Mouse (Mus musculus) ovary, postnatal 14 days (tissue): ENCODE results near the gene Tpx2.

Source experiments
- DNase-seq: peaks from one replicate; pipeline ENCODE4 v3.0.0; 2022; ENCODE audit warnings: low spot score

Tpx2 gene

GRCm38 (mm10) chr2:152820369-152820768, 27.4 kb upstream of the Tpx2 start:
- DNase-seq, result no peak

DNA sequence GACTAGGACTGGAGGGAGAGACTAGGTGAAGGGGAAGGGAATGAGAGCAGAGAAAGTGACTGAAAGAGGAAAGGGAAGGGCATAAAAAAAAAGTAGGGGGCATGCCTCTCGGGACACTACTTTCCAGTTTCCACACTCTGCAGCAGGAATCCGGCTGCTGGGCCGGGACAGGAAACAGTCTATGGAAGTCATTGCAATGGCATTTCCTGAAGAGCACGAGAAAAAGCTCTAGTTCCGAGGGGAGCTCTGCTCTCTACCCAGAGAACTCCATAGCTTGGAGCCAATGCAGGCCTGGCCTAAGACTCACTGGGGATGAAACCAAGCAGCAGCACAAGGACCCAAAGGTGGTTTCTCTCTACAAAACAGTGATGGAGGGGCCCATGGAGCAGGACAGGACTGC, 26.7 kb upstream of the Tpx2 start:
- no peak for DNase-seq

GRCm38 (mm10) chr2:152821566-152821965, 26.2 kb upstream of the Tpx2 start:
- DNase-seq, result no peak

- DNase-seq, result no peak
Measured at GRCm38 (mm10) chr2:152823770-152824169, 24.0 kb upstream of the Tpx2 start.

- no peak for DNase-seq
Measured at GRCm38 (mm10) chr2:152824438-152825167, 23.2 kb upstream of the Tpx2 start.

DNA sequence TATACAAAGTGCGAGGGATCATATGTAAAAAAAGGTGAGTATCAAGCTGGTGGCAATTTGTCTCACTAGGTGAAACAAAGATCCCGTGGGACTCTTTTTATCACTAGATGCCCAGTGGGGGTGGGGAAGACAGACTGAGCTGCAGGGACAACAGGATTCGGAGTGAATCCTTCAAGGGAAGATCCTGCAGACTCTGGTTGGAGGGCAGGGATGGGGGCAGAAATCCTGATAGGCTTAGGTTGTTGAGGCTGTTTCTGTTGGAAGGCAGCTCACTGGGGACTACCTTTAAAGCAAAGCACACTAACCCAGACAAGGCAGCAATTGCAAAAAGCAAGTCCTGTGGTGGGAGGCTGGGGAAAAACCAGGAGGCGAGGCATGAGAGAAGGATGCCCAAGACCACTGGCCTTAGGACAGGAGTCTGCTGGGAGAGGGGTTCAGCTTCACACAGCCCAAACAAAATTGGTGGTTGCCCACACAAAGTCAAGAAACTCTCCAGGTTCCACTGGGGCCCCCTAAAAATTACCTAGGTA, 22.5 kb upstream of the Tpx2 start:
- DNase-seq, result no peak

- no peak for DNase-seq
Measured at GRCm38 (mm10) chr2:152825713-152826112, 22.1 kb upstream of the Tpx2 start.

DNA sequence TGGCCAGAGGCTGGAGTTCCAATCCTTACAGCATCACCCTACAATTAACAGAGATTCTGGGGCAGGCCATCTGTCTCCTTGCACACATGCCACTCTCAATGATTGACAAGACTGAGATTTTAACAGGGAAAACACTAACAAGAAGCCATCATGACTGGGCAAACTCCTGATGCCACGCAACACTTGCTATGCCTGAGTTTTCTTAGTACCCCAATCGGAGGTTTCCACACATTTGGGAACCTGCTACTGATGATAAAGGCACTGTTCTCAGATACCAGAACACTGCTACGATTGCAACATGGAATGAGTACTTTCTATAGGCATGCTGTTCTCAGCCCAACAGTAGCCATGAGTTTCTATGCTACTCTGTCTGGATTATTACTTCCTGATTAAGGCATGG, 21.3 kb upstream of the Tpx2 start:
- DNase-seq, result no peak

GRCm38 (mm10) chr2:152827321-152828010, 20.3 kb upstream of the Tpx2 start:
- DNase-seq, result no peak

DNA sequence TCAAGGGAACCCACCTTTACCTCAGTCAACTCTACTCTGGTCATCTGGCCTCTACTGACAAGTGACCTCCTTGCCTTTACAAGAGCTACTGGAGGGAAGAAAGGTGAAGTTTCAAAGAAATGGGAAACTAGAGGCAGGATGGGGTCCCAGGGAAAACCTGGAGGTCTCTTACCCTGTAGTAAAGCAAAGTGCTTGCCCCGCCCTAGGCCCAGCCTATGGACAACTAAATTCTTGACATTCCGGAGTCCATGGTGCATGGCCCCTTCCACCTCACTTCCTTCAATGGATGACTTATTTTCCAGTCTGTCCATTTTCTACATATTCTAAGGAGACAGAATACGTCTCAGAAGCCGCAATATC, 19.8 kb upstream of the Tpx2 start:
- DNase-seq, result no peak

- no peak for DNase-seq
Measured at GRCm38 (mm10) chr2:152828532-152828931, 19.2 kb upstream of the Tpx2 start.

GRCm38 (mm10) chr2:152829367-152829881, 18.3 kb upstream of the Tpx2 start:
- DNase-seq, result no peak

DNA sequence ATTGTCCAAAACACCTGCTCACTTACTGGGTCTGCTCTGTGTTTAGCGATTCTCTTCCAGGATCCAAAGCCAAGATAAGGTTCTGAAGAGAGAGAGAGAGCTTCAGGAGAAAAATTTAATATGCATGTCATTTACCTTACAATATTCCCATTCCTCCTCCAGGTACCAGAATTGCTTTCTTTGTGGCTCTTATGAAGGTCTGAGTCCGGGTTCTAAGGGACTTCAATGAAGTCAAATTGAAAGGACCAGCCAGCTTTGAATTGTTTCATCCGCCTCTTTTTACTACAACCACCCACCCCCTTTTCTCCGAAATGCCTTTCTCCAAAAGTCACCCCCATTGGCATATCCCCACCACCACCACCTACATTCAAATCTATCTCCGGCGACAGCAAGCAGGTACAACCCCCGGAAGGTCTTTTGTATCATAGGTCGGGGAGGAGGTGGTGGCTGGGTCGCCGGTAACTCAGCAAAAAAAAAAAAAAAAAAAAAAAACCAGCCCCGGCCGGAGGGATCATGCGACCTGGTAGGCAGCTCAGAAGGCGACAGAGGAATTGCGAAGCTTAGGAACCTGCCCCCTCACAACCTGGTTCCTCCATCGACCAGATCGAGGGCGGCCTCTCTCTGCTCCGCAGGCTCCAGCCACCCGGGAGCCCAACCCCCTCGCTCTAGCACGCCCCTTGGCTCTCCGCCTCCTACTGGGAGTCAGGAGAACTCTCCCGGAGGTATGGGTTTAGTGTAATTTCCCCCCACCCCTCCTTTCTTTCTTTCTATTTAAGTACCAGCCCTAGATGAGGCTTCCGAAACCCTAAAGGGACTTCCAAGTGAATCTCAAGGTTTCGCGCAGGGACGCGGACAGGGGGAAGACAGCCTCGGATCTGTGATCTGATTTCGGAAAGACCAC, 17.5 kb upstream of the Tpx2 start:
- peak; percentile 90 for DNase-seq

GRCm38 (mm10) chr2:152831019-152831878, 16.5 kb upstream of the Tpx2 start, which contains the start of gene Bcl2l1:
TSS of gene Bcl2l1 (minus strand) at chr2:152831728.
- DNase-seq, result peak; percentile 97

DNA sequence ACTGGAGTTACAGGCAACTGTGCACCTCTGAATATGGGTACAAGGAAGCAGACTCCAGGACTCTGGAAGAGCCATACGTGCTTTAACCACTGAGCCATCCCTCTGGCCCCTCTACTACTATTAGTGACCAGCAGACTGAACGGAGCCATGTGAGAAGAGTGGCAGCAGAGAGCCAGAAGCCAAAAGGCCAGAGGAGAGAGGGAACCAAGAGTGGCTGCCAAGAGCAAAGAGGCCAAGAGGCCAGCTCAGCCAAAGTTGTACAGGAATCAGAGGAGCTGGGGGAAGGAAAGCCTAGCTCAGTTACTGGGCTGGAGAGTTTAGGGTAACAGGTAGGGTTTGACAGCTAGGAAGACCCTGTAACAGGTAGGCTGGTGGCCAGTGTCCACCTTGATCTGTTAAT, 8.5 kb upstream of the Tpx2 start:
- no peak for DNase-seq

- DNase-seq, result no peak
Measured at GRCm38 (mm10) chr2:152842741-152843140, 5.0 kb upstream of the Tpx2 start.

DNA sequence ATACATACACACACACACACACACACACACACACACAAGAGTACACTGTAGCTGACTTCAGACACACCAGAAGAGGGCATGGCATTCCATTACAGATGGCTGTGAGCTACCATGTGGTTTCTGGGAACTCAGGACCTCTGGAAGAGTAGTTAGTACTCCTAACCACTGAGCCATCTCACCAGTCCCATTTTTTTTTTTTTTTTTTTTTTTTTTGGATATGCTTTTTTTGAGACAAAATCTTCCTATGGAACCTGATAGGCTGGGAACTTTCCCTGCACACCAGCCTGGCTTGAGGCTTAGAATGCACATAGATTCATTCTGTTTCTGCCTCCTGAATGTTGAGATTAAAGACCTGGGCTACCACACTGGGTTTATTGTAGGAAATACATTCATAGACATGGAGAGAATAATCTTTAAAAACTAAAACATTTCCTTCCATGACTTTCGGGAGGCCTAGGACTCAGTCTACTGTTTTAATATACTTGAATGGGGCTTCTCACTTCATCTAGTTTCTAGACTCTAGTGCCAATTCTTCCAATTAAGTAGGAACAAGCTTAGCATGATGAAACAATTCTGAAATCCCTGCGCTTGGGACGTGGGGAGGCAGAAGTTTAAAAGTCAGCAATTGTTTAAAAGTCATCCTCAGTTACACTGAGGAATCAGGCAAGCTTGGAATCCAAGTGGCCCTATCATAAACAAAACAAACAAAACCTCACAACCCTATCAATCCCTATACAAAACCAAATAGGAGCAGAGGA, 528 bp upstream of the Tpx2 start:
- DNase-seq, result no peak

GRCm38 (mm10) chr2:152848466-152848865, 702 bp downstream of the Tpx2 start:
- DNase-seq, result no peak

DNA sequence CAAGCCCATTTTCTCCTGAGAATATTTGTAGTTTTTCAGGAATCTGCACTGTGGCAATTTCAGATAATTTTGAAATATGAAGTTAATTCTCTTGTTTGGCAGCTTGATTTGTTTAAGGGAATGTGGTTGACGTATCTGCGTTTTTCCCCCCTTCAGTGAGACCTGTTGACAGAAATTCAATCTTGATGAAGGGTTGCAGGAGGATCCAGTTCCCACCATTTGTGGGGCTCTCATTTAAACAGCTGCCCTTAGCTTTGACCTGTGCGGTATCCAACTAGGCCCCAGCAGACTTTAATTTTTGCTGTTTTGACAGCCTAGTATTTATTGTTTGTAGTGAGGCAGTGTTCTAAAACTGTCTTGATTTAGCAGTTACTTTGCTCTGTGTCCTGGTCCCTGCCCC, 11.7 kb downstream of the Tpx2 start:
- DNase-seq, result no peak

GRCm38 (mm10) chr2:152861891-152862290, 14.1 kb downstream of the Tpx2 start:
- DNase-seq, result no peak

- no peak for DNase-seq
Measured at GRCm38 (mm10) chr2:152862638-152863037, 14.9 kb downstream of the Tpx2 start.
